Mouse (Mus musculus) CH12.LX (cell line): ENCODE measurements around the gene Rita1. TPM values are rescaled to one million over a fixed set of nuclear protein-coding genes. Genes with fewer than 3 reads are reported as not detected.

ENCODE experiments used
- DNase-seq: peaks from one replicate; pipeline ENCODE4 v3.0.0-alpha.2; 2013; ENCODE audit errors: extremely low read depth
- H3K27ac ChIP-seq: 2 replicates; pipeline ENCODE4 v1.5.1; 2012; ENCODE audit warnings: low read depth, mild to moderate bottlenecking, control low read depth, moderate library complexity; ENCODE audit not compliant: insufficient read depth
- H3K27me3 ChIP-seq: replicated peaks from 2 replicates; pipeline ENCODE3; 2012; ENCODE audit warnings: inconsistent platforms
- H3K36me3 ChIP-seq, 2 experiments: replicated peaks in 1 of 2; 2 replicates each; pipeline versions ENCODE3 to v1.6.1; 2012; ENCODE audit warnings: inconsistent platforms in 1 of 2, low read length in 1 of 2, mild to moderate bottlenecking in 1 of 2, mixed read lengths in 1 of 2, moderate library complexity in 1 of 2; ENCODE audit not compliant: control insufficient read depth in 1 of 2, insufficient read depth in 1 of 2
- H3K4me1 ChIP-seq, 2 experiments: 2 replicates each; pipeline ENCODE4 v1.6.1; 2012; ENCODE audit warnings: inconsistent platforms in 1 of 2, moderate library complexity in 1 of 2; ENCODE audit not compliant: insufficient read depth in 2 of 2, control insufficient read depth in 1 of 2
- H3K4me2 ChIP-seq: 2 replicates; pipeline ENCODE4 v1.6.1; 2012; ENCODE audit warnings: low read depth, mild to moderate bottlenecking, control low read depth; ENCODE audit not compliant: poor library complexity, insufficient read depth, severe bottlenecking
- H3K4me3 ChIP-seq, 3 experiments: fragments of 150-350 bp in 1 of 3; sonication (generic) in 1 of 3; replicated peaks in 1 of 3; 2 replicates each; pipeline versions ENCODE3 to v1.5.1; 2011 to 2012; ENCODE audit warnings: low read depth in 2 of 3, low read length in 2 of 3, mild to moderate bottlenecking in 2 of 3, moderate library complexity in 2 of 3, control low read depth in 1 of 3, improper control_type of control experiment in 1 of 3, inconsistent platforms in 1 of 3, mixed read lengths in 1 of 3; ENCODE audit not compliant: poor library complexity in 1 of 3
- H3K79me2 ChIP-seq: replicated peaks from 2 replicates; pipeline ENCODE4 v1.6.1; 2012; ENCODE audit warnings: mild to moderate bottlenecking, moderate library complexity; ENCODE audit not compliant: control insufficient read depth, poor library complexity, insufficient read depth, severe bottlenecking; ENCODE audit errors: extremely low read depth
- H3K9ac ChIP-seq: 2 replicates; pipeline ENCODE4 v1.6.1; 2012; ENCODE audit warnings: low read depth, mild to moderate bottlenecking, control low read depth, moderate library complexity; ENCODE audit not compliant: insufficient read depth
- H3K9me3 ChIP-seq: replicated peaks from 2 replicates; pipeline ENCODE3; 2012; ENCODE audit warnings: low read length, inconsistent platforms, mixed read lengths
- BHLHE40 ChIP-seq: IDR thresholded peaks from 2 replicates; pipeline ENCODE4 v1.6.1; 2011; ENCODE audit warnings: mild to moderate bottlenecking, low read depth, low read length, improper control_type of control experiment
- CTCF ChIP-seq, 2 experiments: IDR thresholded peaks in 1 of 2; conservative IDR thresholded peaks in 1 of 2; 2 replicates each; pipeline ENCODE4 v1.5.1; 2011 to 2012; ENCODE audit warnings: low read depth in 2 of 2, low read length in 2 of 2, improper control_type of control experiment in 1 of 2, inconsistent platforms in 1 of 2, mild to moderate bottlenecking in 1 of 2, moderate library complexity in 1 of 2
- E2F4 ChIP-seq: IDR thresholded peaks from 2 replicates; pipeline ENCODE4 v1.6.1; 2011; ENCODE audit warnings: low read depth, low read length, improper control_type of control experiment; ENCODE audit not compliant: insufficient replicate concordance
- ELF1 ChIP-seq: IDR thresholded peaks from 2 replicates; pipeline ENCODE4 v1.6.1; 2014; ENCODE audit warnings: low read depth, mild to moderate bottlenecking, inconsistent platforms, low read length, improper control_type of control experiment
- EP300 ChIP-seq: IDR thresholded peaks from 2 replicates; pipeline ENCODE4 v1.6.1; 2011; ENCODE audit warnings: low read length, improper control_type of control experiment
- ETS1 ChIP-seq: conservative IDR thresholded peaks from 2 replicates; pipeline ENCODE4 v1.6.1; 2012; ENCODE audit warnings: low read depth, mild to moderate bottlenecking, inconsistent platforms, low read length, improper control_type of control experiment, moderate library complexity
- GABPA ChIP-seq: IDR thresholded peaks from 2 replicates; pipeline ENCODE4 v1.6.1; 2012; ENCODE audit warnings: low read depth, low read length, improper control_type of control experiment, inconsistent platforms; ENCODE audit not compliant: insufficient replicate concordance
- HCFC1 ChIP-seq: IDR thresholded peaks from 2 replicates; pipeline ENCODE4 v1.6.1; 2012; ENCODE audit warnings: low read depth, mild to moderate bottlenecking, inconsistent platforms, low read length, improper control_type of control experiment
- IRF4 ChIP-seq: IDR thresholded peaks from 2 replicates; pipeline ENCODE4 v1.6.1; 2014; ENCODE audit warnings: low read depth, mild to moderate bottlenecking, inconsistent platforms, low read length, improper control_type of control experiment
- JUN ChIP-seq: IDR thresholded peaks from 2 replicates; pipeline ENCODE4 v1.6.1; 2011; ENCODE audit warnings: low read depth, mild to moderate bottlenecking, low read length, improper control_type of control experiment, moderate library complexity; ENCODE audit not compliant: insufficient read depth
- JUND ChIP-seq: conservative IDR thresholded peaks from 2 replicates; pipeline ENCODE4 v1.6.1; 2011; ENCODE audit warnings: low read depth, low read length, improper control_type of control experiment
- KAT2A ChIP-seq: IDR thresholded peaks from 2 replicates; pipeline ENCODE4 v1.6.1; 2012; ENCODE audit warnings: low read length, improper control_type of control experiment, inconsistent platforms; ENCODE audit not compliant: insufficient replicate concordance
- MAFK ChIP-seq: IDR thresholded peaks from 2 replicates; pipeline ENCODE4 v1.6.1; 2011; ENCODE audit warnings: low read length, improper control_type of control experiment; ENCODE audit not compliant: insufficient replicate concordance
- MAX ChIP-seq: IDR thresholded peaks from 2 replicates; pipeline ENCODE4 v1.6.1; 2011; ENCODE audit warnings: low read length, improper control_type of control experiment
- MEF2A ChIP-seq: IDR thresholded peaks from 2 replicates; pipeline ENCODE4 v1.6.1; 2014; ENCODE audit warnings: low read depth, mild to moderate bottlenecking, inconsistent platforms, low read length, improper control_type of control experiment, borderline replicate concordance
- MXI1 ChIP-seq: IDR thresholded peaks from 2 replicates; pipeline ENCODE4 v1.6.1; 2011; ENCODE audit warnings: mild to moderate bottlenecking, low read depth, low read length, improper control_type of control experiment
- MYC ChIP-seq: IDR thresholded peaks from 2 replicates; pipeline ENCODE4 v1.6.1; 2011; ENCODE audit warnings: low read depth, mild to moderate bottlenecking, improper control_type of control experiment, low read length
- NELFE ChIP-seq: IDR thresholded peaks from 2 replicates; pipeline ENCODE4 v1.6.1; 2011; ENCODE audit warnings: low read depth, low read length, improper control_type of control experiment
- NRF1 ChIP-seq: IDR thresholded peaks from 2 replicates; pipeline ENCODE4 v1.6.1; 2014; ENCODE audit warnings: low read depth, mild to moderate bottlenecking, inconsistent platforms, low read length, improper control_type of control experiment, moderate library complexity
- PAX5 ChIP-seq: IDR thresholded peaks from 2 replicates; pipeline ENCODE4 v1.6.1; 2012; ENCODE audit warnings: low read length, inconsistent platforms, mixed read lengths
- POLR2AphosphoS2 ChIP-seq: IDR thresholded peaks from 2 replicates; pipeline ENCODE4 v1.6.1; 2011; ENCODE audit warnings: low read depth, low read length, improper control_type of control experiment
- RAD21 ChIP-seq: IDR thresholded peaks from 2 replicates; pipeline ENCODE4 v1.6.1; 2011; ENCODE audit warnings: low read depth, mild to moderate bottlenecking, low read length, improper control_type of control experiment, moderate library complexity
- SMC3 ChIP-seq: IDR thresholded peaks from 2 replicates; pipeline ENCODE4 v1.6.1; 2011; ENCODE audit warnings: low read depth, low read length, improper control_type of control experiment
- TCF12 ChIP-seq: IDR thresholded peaks from 2 replicates; pipeline ENCODE4 v1.6.1; 2014; ENCODE audit warnings: low read depth, mild to moderate bottlenecking, inconsistent platforms, low read length, improper control_type of control experiment
- UBTF ChIP-seq: IDR thresholded peaks from 2 replicates; pipeline ENCODE4 v1.6.1; 2012; ENCODE audit warnings: low read depth, mild to moderate bottlenecking, inconsistent platforms, low read length, improper control_type of control experiment, moderate library complexity
- USF1 ChIP-seq: IDR thresholded peaks from 2 replicates; pipeline ENCODE4 v1.6.1; 2014; ENCODE audit warnings: low read depth, mild to moderate bottlenecking, inconsistent platforms, low read length, improper control_type of control experiment
- ZC3H11A ChIP-seq: IDR thresholded peaks from 2 replicates; pipeline ENCODE4 v1.6.1; 2012; ENCODE audit warnings: low read depth, mild to moderate bottlenecking, inconsistent platforms, low read length, improper control_type of control experiment
- ZKSCAN1 ChIP-seq: IDR thresholded peaks from 2 replicates; pipeline ENCODE4 v1.6.1; 2012; ENCODE audit warnings: low read depth, inconsistent platforms, low read length, improper control_type of control experiment, borderline replicate concordance
- ZMIZ1 ChIP-seq: IDR thresholded peaks from 2 replicates; pipeline ENCODE4 v1.6.1; 2012; ENCODE audit warnings: low read depth, mild to moderate bottlenecking, inconsistent platforms, low read length, improper control_type of control experiment
- ZNF384 ChIP-seq: IDR thresholded peaks from 2 replicates; pipeline ENCODE4 v1.6.1; 2012; ENCODE audit warnings: low read depth, low read length, improper control_type of control experiment, inconsistent platforms
- dilution Hi-C: fragments of 300-500 bp; cut with MboI; formaldehyde crosslinking; loops from 2 replicates; pipeline ENCODE4 v1.14.3; 2020; ENCODE audit warnings: low sequenced_read_pairs; ENCODE audit not compliant: extremely low pct_unique_long_range_greater_than_20kb, extremely low pct_ligation_motif_present
- in situ Hi-C: fragments of 300-500 bp; cut with MboI; formaldehyde crosslinking; loops from 3 replicates; pipeline ENCODE4 v1.14.3; 2019; ENCODE audit warnings: low sequenced_read_pairs, low pct_ligation_motif_present, low pct_unique_long_range_greater_than_20kb, mixed read lengths
- polyA plus RNA-seq: library from polyadenylated mRNA; unstranded; fragments of >175 nt; gene quantifications from 2 replicates; pipeline ENCODE4 v1.2.1, GENCODE M21; 2012; ENCODE audit warnings: low read depth; ENCODE audit not compliant: insufficient read length
- total RNA-seq, 2 experiments: library from RNA; depleted of rRNA; stranded (reverse); fragments of 300-350 nt in 1 of 2; fragments of >200 nt in 1 of 2; gene quantifications; 2 replicates each; pipeline ENCODE4 v1.2.3; 2012 to 2014

Gene Rita1
- total and polyA plus RNA-seq, 3 experiments = 6.3 to 10.2 (median 7.3) TPM

DNA sequence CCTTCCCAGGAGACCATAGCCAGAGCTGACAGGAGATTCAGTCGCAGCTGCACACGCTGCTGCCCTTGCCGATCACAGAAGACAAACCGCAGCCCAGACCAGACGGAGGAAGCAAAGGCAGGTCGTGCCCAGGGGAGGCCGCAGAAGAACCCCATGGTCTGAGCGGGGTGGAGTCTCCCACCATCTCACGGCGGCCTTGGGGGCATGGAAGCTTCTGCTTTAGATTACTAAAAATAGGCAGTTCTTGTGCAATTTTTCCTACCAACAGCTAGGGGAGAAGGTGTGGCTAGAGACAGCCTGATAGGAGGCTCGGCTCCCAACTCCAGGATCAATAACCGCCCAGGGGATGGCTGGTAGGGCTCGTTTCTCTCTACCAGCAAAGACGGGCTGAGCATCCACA lies 53.6 kb downstream of the Rita1 start:
- no peak for TF ChIP-seq UBTF
- no peak for TF ChIP-seq MYC
- no peak for TF ChIP-seq IRF4
- TF ChIP-seq MXI1 = no peak
- TF ChIP-seq USF1 = no peak
- TF ChIP-seq BHLHE40 = no peak
- no peak for TF ChIP-seq RAD21
- no peak for TF ChIP-seq ZNF384
- no peak for TF ChIP-seq JUN
- TF ChIP-seq ZKSCAN1 = no peak
- TF ChIP-seq ZMIZ1 = no peak
- no peak for TF ChIP-seq MAFK
- no peak for TF ChIP-seq POLR2AphosphoS2
- TF ChIP-seq TCF12 = no peak
- no peak for TF ChIP-seq E2F4
- TF ChIP-seq MEF2A = no peak
- no peak for TF ChIP-seq ETS1
- no peak for TF ChIP-seq EP300
- TF ChIP-seq ZC3H11A = no peak
- TF ChIP-seq NELFE = no peak
- in situ Hi-C loops (no loop called here), dilution Hi-C loops (no loop called here)
- Histone ChIP-seq H3K9me3 (no peaks in the 10 kb centered on the region), H3K4me1 (peaks cover 0 to 20% of the 10 kb centered on the region in 2 experiments; a peak in 2 of 4 replicates), H3K36me3 (peaks cover 3 to 32% of the 10 kb centered on the region in 2 experiments), H3K4me3 (no peak overlapping the region), H3K27ac (no peak overlapping the region), H3K4me2 (no peak overlapping the region), H3K9ac (no peak overlapping the region), H3K79me2 (no peaks in the 10 kb centered on the region), H3K27me3 (no peaks in the 10 kb centered on the region)
- DNase-seq = no peak

DNA sequence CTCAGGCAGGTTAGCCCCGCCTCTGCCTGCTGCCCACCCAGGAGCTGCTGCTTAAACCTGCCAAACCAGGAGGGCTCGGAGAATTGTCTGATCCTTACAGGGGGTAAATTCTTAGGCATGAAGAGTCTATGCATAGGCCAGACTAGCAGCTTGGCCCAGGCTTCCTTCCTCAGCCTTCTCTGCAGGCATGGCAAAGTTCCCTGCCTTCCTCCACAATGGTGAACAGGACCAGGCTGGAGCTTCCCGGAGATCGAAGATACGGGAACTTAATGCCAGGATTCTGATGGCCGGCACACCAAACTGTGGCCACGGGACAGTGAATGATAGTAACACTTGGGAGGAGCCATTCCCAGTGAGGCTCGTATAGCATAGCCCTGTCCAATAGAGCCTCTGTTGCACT lies 54.3 kb downstream of the Rita1 start:
- Histone ChIP-seq H3K79me2 (no peaks in the 10 kb centered on the region), H3K9ac (no peak overlapping the region), H3K27me3 (no peaks in the 10 kb centered on the region), H3K4me2 (no peak overlapping the region), H3K27ac (no peak overlapping the region), H3K4me1 (peaks cover 0 to 14% of the 10 kb centered on the region in 2 experiments; a peak in 2 of 4 replicates), H3K4me3 (no peak overlapping the region), H3K36me3 (peaks cover 3 to 39% of the 10 kb centered on the region in 2 experiments), H3K9me3 (no peaks in the 10 kb centered on the region)
- in situ Hi-C loops = no loop called here
- dilution Hi-C loops = no loop called here
- TF ChIP-seq MYC (no peak), ZMIZ1 (no peak), MXI1 (no peak), HCFC1 (no peak), JUN (no peak), ETS1 (no peak), NELFE (no peak), NRF1 (no peak), PAX5 (no peak), MAFK (no peak), KAT2A (no peak), JUND (no peak), MAX (no peak), GABPA (no peak), SMC3 (no peak), CTCF (conservative IDR thresholded peaks at IDR 0.05 in 1 of 2, IDR thresholded peaks at IDR 0.05 in 1 of 2; ENCODE audit: low read depth in 2 of 2, low read length in 2 of 2) (no peak), ELF1 (no peak), BHLHE40 (no peak), USF1 (no peak)
- no peak for DNase-seq
